Mouse (Mus musculus): ENCODE results near the gene Etv6. TPM values are rescaled to one million over a fixed set of nuclear protein-coding genes. Genes with fewer than 3 reads are reported as not detected.

Etv6 gene
- polyA plus RNA-seq, 1 experiment = 16.3 TPM

DNA sequence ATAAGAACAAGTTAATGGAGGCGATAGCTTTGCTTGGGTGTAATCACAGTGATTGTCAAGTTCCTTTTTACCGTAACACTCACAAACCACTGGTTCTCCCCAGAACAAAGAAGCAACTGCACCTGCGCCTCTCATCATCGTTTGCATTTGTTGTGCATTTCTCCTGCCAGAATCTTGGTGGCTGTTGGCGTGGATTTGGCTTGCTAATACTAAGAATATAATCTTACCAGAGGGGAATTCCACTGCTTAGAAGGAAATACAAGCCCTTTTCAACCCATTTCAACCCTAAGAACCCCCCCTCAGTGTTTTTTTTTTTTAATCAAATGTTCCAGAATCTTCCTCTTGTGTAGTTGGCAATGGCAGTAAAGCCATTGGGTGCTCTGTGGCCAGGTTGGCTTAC, 87.4 kb downstream of the Etv6 start:
- TF ChIP-seq CTCF (conservative IDR thresholded peaks at IDR 0.05; ENCODE audit: insufficient read depth, insufficient read length, low read depth, low read length) = no peak
- TF ChIP-seq POLR2A (IDR thresholded peaks at IDR 0.05; ENCODE audit: low read depth, low read length) = no peak
- Histone ChIP-seq H3K4me3 (ENCODE audit: insufficient read depth, low read depth, low read length) (no peak overlapping the region), H3K36me3 (ENCODE audit: control insufficient read depth, insufficient read depth, low read length) (no peaks in the 10 kb centered on the region), H3K27ac (ENCODE audit: insufficient read depth, low read depth, low read length) (no peak overlapping the region), H3K4me1 (ENCODE audit: control insufficient read depth, insufficient read depth, low read length) (peaks cover 12% of the 10 kb centered on the region), H3K27me3 (replicated peaks; ENCODE audit: control insufficient read depth, insufficient read depth, low read length) (no peaks in the 10 kb centered on the region)
- 86% methylated on average over 5 of the region's 5 CpGs for WGBS
- DNase-seq = no peak

DNA sequence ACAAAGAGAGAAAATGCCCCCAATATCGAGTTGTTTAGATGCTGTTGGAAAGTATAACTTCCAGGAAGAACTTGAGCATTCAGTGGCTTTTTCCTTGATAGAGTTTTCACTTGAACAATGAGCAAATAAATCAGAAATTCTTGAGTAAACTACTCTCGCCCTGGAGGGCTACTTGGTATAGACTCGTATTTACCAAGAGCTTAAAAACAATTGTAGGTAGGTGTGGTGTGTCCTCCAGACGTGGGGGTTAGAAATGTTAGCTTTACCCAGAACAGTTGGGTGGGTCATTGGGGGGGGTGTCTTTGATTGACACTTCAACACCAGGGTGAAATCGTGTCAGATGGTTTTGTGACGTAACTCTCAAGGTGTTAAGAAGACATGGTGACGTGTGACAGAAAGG, 88.0 kb downstream of the Etv6 start:
- no peak overlapping the region for H3K27ac ChIP-seq (ENCODE audit: insufficient read depth, low read depth, low read length)
- H3K4me3 ChIP-seq (ENCODE audit: insufficient read depth, low read depth, low read length) = no peak overlapping the region
- peaks cover 12% of the 10 kb centered on the region for H3K4me1 ChIP-seq (ENCODE audit: control insufficient read depth, insufficient read depth, low read length)
- no peak for TF ChIP-seq POLR2A (IDR thresholded peaks at IDR 0.05; ENCODE audit: low read depth, low read length)
- TF ChIP-seq CTCF (conservative IDR thresholded peaks at IDR 0.05; ENCODE audit: insufficient read depth, insufficient read length, low read depth, low read length) = no peak
- no peaks in the 10 kb centered on the region for H3K27me3 ChIP-seq (replicated peaks; ENCODE audit: control insufficient read depth, insufficient read depth, low read length)
- 91% methylated on average over 7 of the region's 7 CpGs for WGBS
- no peaks in the 10 kb centered on the region for H3K36me3 ChIP-seq (ENCODE audit: control insufficient read depth, insufficient read depth, low read length)
- DNase-seq = no peak

DNA sequence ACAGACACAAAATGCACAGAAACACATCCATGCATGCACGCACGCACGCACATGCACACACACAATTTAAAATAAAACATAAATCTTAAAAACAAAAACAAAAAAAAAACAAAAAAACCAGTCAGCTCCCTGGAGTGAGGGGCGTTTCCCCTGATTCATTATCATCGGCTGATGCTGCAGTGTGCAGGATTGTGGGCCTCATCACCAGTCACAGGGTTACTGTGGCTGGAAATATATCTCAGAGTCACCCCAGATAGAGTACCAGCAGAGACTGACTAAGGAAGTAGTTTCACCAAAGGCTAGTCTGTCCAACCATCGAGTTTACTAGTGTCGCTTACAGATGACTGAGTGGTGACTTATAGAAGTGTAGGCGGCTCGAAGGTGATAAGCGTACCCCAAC, 88.8 kb downstream of the Etv6 start:
- Histone ChIP-seq H3K27ac (ENCODE audit: insufficient read depth, low read depth, low read length) (no peak overlapping the region), H3K27me3 (replicated peaks; ENCODE audit: control insufficient read depth, insufficient read depth, low read length) (no peaks in the 10 kb centered on the region), H3K4me1 (ENCODE audit: control insufficient read depth, insufficient read depth, low read length) (peaks cover 10% of the 10 kb centered on the region), H3K4me3 (ENCODE audit: insufficient read depth, low read depth, low read length) (no peak overlapping the region), H3K36me3 (ENCODE audit: control insufficient read depth, insufficient read depth, low read length) (no peaks in the 10 kb centered on the region)
- WGBS = 96% methylated on average over 10 of the region's 10 CpGs
- DNase-seq = no peak
- no peak for TF ChIP-seq CTCF (conservative IDR thresholded peaks at IDR 0.05; ENCODE audit: insufficient read depth, insufficient read length, low read depth, low read length)
- TF ChIP-seq POLR2A (IDR thresholded peaks at IDR 0.05; ENCODE audit: low read depth, low read length) = no peak

DNA sequence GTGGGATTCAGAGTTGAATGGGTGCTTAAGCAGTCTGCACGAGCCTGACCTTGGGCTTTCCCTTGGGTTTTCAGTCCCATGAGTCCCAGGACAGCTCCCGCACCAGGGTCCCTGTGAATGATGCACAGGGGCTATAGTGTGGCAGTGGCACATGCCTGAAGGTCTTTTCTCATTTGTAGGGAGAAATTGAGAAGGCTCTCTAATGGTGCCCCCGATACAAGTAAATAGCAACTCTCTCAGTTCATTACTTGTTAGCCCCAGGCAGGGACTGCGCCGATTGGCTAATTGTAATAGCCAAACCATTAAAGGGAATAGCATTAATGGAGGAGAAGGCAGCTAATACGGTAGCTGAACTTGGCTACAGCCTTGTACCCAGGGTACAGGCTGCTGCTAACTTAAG, 92.5 kb downstream of the Etv6 start:
- Histone ChIP-seq H3K4me3 (ENCODE audit: insufficient read depth, low read depth, low read length) (no peak overlapping the region), H3K27me3 (replicated peaks; ENCODE audit: control insufficient read depth, insufficient read depth, low read length) (no peaks in the 10 kb centered on the region), H3K4me1 (ENCODE audit: control insufficient read depth, insufficient read depth, low read length) (peaks cover 10% of the 10 kb centered on the region), H3K27ac (ENCODE audit: insufficient read depth, low read depth, low read length) (no peak overlapping the region), H3K36me3 (ENCODE audit: control insufficient read depth, insufficient read depth, low read length) (no peaks in the 10 kb centered on the region)
- DNase-seq = peak; percentile 55
- WGBS = 73% methylated on average over 6 of the region's 6 CpGs
- TF ChIP-seq POLR2A (IDR thresholded peaks at IDR 0.05; ENCODE audit: low read depth, low read length) (no peak), CTCF (conservative IDR thresholded peaks at IDR 0.05; ENCODE audit: insufficient read depth, insufficient read length, low read depth, low read length) (no peak)

DNA sequence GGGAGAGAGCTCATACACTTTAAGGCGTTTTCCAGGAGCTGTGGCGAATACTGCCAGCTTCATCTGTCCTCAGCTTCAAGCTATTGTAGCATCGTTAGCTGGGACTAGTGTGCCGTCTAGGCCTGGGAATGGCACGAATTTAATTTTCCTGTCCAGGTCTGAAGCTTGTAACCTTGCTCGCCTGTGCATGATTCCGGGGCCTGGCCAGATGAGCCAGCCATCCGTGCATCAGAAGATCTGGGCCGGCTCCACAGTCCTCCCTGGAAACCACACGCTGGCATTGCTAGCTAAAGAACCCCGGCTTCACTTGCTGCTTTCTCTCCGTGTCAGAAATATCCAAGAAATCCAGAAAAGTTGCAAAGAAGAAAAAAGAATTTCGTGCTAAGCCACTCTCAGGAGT, 93.1 kb downstream of the Etv6 start:
- 0 out of 2 replicates have a peak overlapping the region, but pooled peaks have one; percentile 26 for H3K27ac ChIP-seq (ENCODE audit: insufficient read depth, low read depth, low read length)
- DNase-seq = peak; percentile 28
- H3K27me3 ChIP-seq (replicated peaks; ENCODE audit: control insufficient read depth, insufficient read depth, low read length) = no peaks in the 10 kb centered on the region
- WGBS = 63% methylated on average over 13 of the region's 13 CpGs
- H3K36me3 ChIP-seq (ENCODE audit: control insufficient read depth, insufficient read depth, low read length) = no peaks in the 10 kb centered on the region
- H3K4me1 ChIP-seq (ENCODE audit: control insufficient read depth, insufficient read depth, low read length) = peaks cover 10% of the 10 kb centered on the region
- no peak overlapping the region for H3K4me3 ChIP-seq (ENCODE audit: insufficient read depth, low read depth, low read length)
- no peak for TF ChIP-seq POLR2A (IDR thresholded peaks at IDR 0.05; ENCODE audit: low read depth, low read length)

DNA sequence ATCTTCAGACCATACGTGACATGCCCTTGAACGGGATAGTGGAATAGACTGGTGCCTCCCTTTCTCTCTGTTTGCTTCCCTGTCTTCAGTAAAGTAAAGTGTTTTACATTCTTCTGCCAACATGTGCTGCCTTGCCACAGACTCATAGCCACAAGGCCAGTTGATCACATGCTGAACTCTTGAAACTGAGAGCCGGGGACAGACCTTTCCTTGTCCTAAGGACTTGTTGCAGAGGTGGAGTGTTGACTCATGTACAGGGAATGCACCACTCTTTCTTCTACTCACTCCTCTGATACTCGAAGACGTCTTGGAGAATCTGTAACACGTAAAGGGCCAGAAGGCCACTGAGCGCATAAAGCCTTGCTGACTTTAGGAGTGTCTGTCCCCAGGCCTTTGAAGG, 94.3 kb downstream of the Etv6 start:
- no peak for DNase-seq
- Histone ChIP-seq H3K36me3 (ENCODE audit: control insufficient read depth, insufficient read depth, low read length) (no peaks in the 10 kb centered on the region), H3K4me1 (ENCODE audit: control insufficient read depth, insufficient read depth, low read length) (peaks cover 10% of the 10 kb centered on the region), H3K27me3 (replicated peaks; ENCODE audit: control insufficient read depth, insufficient read depth, low read length) (no peaks in the 10 kb centered on the region), H3K27ac (ENCODE audit: insufficient read depth, low read depth, low read length) (no peak overlapping the region), H3K4me3 (ENCODE audit: insufficient read depth, low read depth, low read length) (no peak overlapping the region)
- 89% methylated on average over 7 of the region's 7 CpGs for WGBS
- TF ChIP-seq POLR2A (IDR thresholded peaks at IDR 0.05; ENCODE audit: low read depth, low read length) (no peak), CTCF (conservative IDR thresholded peaks at IDR 0.05; ENCODE audit: insufficient read depth, insufficient read length, low read depth, low read length) (no peak)

DNA sequence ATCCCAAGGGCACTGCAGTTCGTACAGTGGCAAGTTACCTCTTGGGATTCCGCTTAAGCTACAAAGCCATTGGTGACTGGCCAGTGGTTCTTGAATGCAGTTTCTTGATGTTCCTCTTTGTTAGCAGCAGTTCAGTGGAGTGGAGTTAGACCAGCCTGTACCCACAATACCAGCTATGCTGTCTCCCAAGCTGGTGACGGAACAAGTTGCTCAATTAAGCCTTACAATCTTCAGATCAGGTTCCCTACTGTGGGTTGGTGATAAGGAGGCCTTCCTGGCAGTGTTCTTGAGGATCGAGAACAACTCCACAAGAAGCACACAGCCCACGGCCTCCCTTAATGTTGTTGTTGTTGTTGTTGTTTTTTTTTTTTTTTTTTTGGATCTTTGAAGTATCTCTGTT, 95.3 kb downstream of the Etv6 start:
- H3K27ac ChIP-seq (ENCODE audit: insufficient read depth, low read depth, low read length) = no peak overlapping the region
- H3K4me3 ChIP-seq (ENCODE audit: insufficient read depth, low read depth, low read length) = no peak overlapping the region
- no peak for DNase-seq
- 0 out of 2 replicates have a peak, but pooled peaks cover 3% of the 10 kb centered on the region for H3K4me1 ChIP-seq (ENCODE audit: control insufficient read depth, insufficient read depth, low read length)
- no peaks in the 10 kb centered on the region for H3K36me3 ChIP-seq (ENCODE audit: control insufficient read depth, insufficient read depth, low read length)
- WGBS = 85% methylated on average over 5 of the region's 5 CpGs
- no peak for TF ChIP-seq POLR2A (IDR thresholded peaks at IDR 0.05; ENCODE audit: low read depth, low read length)
- TF ChIP-seq CTCF (conservative IDR thresholded peaks at IDR 0.05; ENCODE audit: insufficient read depth, insufficient read length, low read depth, low read length) = no peak
- H3K27me3 ChIP-seq (replicated peaks; ENCODE audit: control insufficient read depth, insufficient read depth, low read length) = no peaks in the 10 kb centered on the region

DNA sequence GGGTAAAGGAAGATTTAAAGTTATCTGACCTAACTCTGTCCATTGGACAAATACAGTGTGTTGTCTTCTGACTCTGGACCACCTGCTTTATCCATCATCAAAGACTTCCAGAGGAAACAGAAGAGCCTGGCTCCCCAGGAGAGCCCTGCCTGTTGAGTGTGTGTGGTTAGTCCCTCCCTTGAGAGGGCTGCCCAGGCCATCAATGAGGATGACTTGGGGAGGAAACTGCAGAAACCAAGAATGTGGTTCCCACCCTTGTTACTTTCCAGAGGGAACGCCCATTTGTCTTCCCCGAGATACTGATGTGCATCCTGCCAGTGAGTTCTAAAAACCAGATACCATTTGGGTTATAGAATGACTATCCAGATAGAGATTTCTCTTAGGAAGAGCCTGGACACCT, 96.1 kb downstream of the Etv6 start:
- H3K4me1 ChIP-seq (ENCODE audit: control insufficient read depth, insufficient read depth, low read length) = 0 out of 2 replicates have a peak, but pooled peaks cover 3% of the 10 kb centered on the region
- DNase-seq = no peak
- no peaks in the 10 kb centered on the region for H3K27me3 ChIP-seq (replicated peaks; ENCODE audit: control insufficient read depth, insufficient read depth, low read length)
- H3K27ac ChIP-seq (ENCODE audit: insufficient read depth, low read depth, low read length) = no peak overlapping the region
- H3K36me3 ChIP-seq (ENCODE audit: control insufficient read depth, insufficient read depth, low read length) = no peaks in the 10 kb centered on the region
- TF ChIP-seq CTCF (conservative IDR thresholded peaks at IDR 0.05; ENCODE audit: insufficient read depth, insufficient read length, low read depth, low read length) (no peak), POLR2A (IDR thresholded peaks at IDR 0.05; ENCODE audit: low read depth, low read length) (no peak)
- 80% methylated on average over 2 of the region's 2 CpGs for WGBS
- H3K4me3 ChIP-seq (ENCODE audit: insufficient read depth, low read depth, low read length) = no peak overlapping the region

Measured in kidney, adult 2 months (tissue).